Mouse (Mus musculus) bone marrow macrophage, adult 2 months (primary cell): ENCODE measurements around the gene Syn3. TPM values are rescaled to one million over a fixed set of nuclear protein-coding genes. Genes with fewer than 3 reads are reported as not detected.

Source experiments
- H3K27ac ChIP-seq: 2 replicates; pipeline ENCODE4 v1.5.1; 2012; ENCODE audit warnings: low read depth, low read length; ENCODE audit not compliant: insufficient read depth
- H3K4me1 ChIP-seq: 2 replicates; pipeline ENCODE4 v1.6.1; 2012; ENCODE audit warnings: low read length; ENCODE audit not compliant: control insufficient read depth, insufficient read depth
- H3K4me3 ChIP-seq: 2 replicates; pipeline ENCODE4 v1.5.1; 2012; ENCODE audit warnings: mild to moderate bottlenecking, low read length, moderate library complexity; ENCODE audit not compliant: insufficient read depth
- CTCF ChIP-seq: IDR thresholded peaks from 2 replicates; pipeline ENCODE4 v1.5.1; 2012; ENCODE audit warnings: low read depth, mild to moderate bottlenecking, low read length, moderate library complexity
- POLR2A ChIP-seq: IDR thresholded peaks from 2 replicates; pipeline ENCODE4 v1.6.1; 2012; ENCODE audit warnings: mild to moderate bottlenecking, low read depth, low read length, borderline replicate concordance
- polyA plus RNA-seq: library from polyadenylated mRNA; stranded (reverse); fragments of >200 nt; gene quantifications from 2 replicates; pipeline ENCODE4 v1.2.4, GENCODE M21; 2012; ENCODE audit not compliant: missing spikeins, insufficient read depth, insufficient read length

The Syn3 gene
- polyA plus RNA-seq, 1 experiment: not detected

- no peak overlapping the region for H3K4me3 ChIP-seq
- TF ChIP-seq CTCF (no peak), POLR2A (no peak)
- H3K4me1 ChIP-seq: peaks cover 9% of the 10 kb centered on the region
- no peak overlapping the region for H3K27ac ChIP-seq
These were observed 441.4 kb downstream of the Syn3 start for GRCm38 (mm10) chr10:86057286-86057685.

- Histone ChIP-seq H3K27ac (no peak overlapping the region), H3K4me1 (peaks cover 10% of the 10 kb centered on the region), H3K4me3 (no peak overlapping the region)
- TF ChIP-seq POLR2A (no peak), CTCF (no peak)
These were observed 442.3 kb downstream of the Syn3 start for GRCm38 (mm10) chr10:86056297-86056903.

GRCm38 (mm10) chr10:86052818-86053522, 445.7 kb downstream of the Syn3 start:
- no peak overlapping the region for H3K4me3 ChIP-seq
- TF ChIP-seq POLR2A: no peak
- no peak for TF ChIP-seq CTCF
- H3K4me1 ChIP-seq: peaks cover 6% of the 10 kb centered on the region
- H3K27ac ChIP-seq: no peak overlapping the region

GRCm38 (mm10) chr10:86050522-86050921, 448.2 kb downstream of the Syn3 start:
- TF ChIP-seq CTCF (no peak), POLR2A (no peak)
- no peak overlapping the region for H3K27ac ChIP-seq
- H3K4me1 ChIP-seq: peaks cover 6% of the 10 kb centered on the region
- no peak overlapping the region for H3K4me3 ChIP-seq

- no peak for TF ChIP-seq POLR2A
- TF ChIP-seq CTCF: no peak
- Histone ChIP-seq H3K4me3 (no peak overlapping the region), H3K4me1 (peaks cover 4% of the 10 kb centered on the region; the same call in 1 of the 2 replicates), H3K27ac (no peak overlapping the region)
These were observed 450.9 kb downstream of the Syn3 start for GRCm38 (mm10) chr10:86047786-86048185.

GRCm38 (mm10) chr10:86046371-86046770, 452.3 kb downstream of the Syn3 start:
- TF ChIP-seq CTCF: no peak
- TF ChIP-seq POLR2A: no peak
- H3K4me1 ChIP-seq: no peaks in the 10 kb centered on the region
- H3K27ac ChIP-seq: no peak overlapping the region
- no peak overlapping the region for H3K4me3 ChIP-seq

- TF ChIP-seq POLR2A: no peak
- no peak for TF ChIP-seq CTCF
- H3K4me1 ChIP-seq: no peaks in the 10 kb centered on the region
- no peak overlapping the region for H3K27ac ChIP-seq
- H3K4me3 ChIP-seq: no peak overlapping the region
These were observed 454.6 kb downstream of the Syn3 start for GRCm38 (mm10) chr10:86044066-86044465.

- H3K27ac ChIP-seq: no peak overlapping the region
- TF ChIP-seq POLR2A (no peak), CTCF (no peak)
- H3K4me3 ChIP-seq: no peak overlapping the region
- no peaks in the 10 kb centered on the region for H3K4me1 ChIP-seq
These were observed 455.0 kb downstream of the Syn3 start for GRCm38 (mm10) chr10:86043651-86044050.

GRCm38 (mm10) chr10:86034007-86034728, 464.5 kb downstream of the Syn3 start:
- no peaks in the 10 kb centered on the region for H3K4me1 ChIP-seq
- H3K27ac ChIP-seq: no peak overlapping the region
- H3K4me3 ChIP-seq: no peak overlapping the region
- TF ChIP-seq CTCF: no peak
- TF ChIP-seq POLR2A: no peak

GRCm38 (mm10) chr10:86032517-86032916, 466.2 kb downstream of the Syn3 start:
- no peaks in the 10 kb centered on the region for H3K4me1 ChIP-seq
- H3K27ac ChIP-seq: no peak overlapping the region
- H3K4me3 ChIP-seq: no peak overlapping the region
- TF ChIP-seq POLR2A: no peak
- TF ChIP-seq CTCF: no peak
